Mouse (Mus musculus) T-helper 2 cell (primary cell): Measurements from ENCODE around the gene Olfr47.
"Not testable (repeated sequence)": the region's sequence is repeated elsewhere in the genome, so short reads cannot be mapped to it uniquely, and the experiment has no call there.

Source experiments
- in situ Hi-C: fragments of 300-600 bp; cut with MboI, MseI; formaldehyde crosslinking; loops from one replicate; pipeline ENCODE4 v1.15.1; 2025; ENCODE audit warnings: high pct_unique_total_duplicates

Gene Olfr47

GRCm38 (mm10) chr6:43231255-43231654 is at the start of gene Olfr47:
TSS of gene Olfr47 (plus strand) at chr6:43231529.
- in situ Hi-C loops: not testable (repeated sequence)

- in situ Hi-C loops: no loop called here
These were observed 40.3 kb upstream of the Olfr47 start for GRCm38 (mm10) chr6:43190986-43191385.

GRCm38 (mm10) chr6:43196781-43197180 is 34.5 kb upstream of the Olfr47 start, which contains the start of gene Olfr435:
TSS of gene Olfr435 (plus strand) at chr6:43197146.
- in situ Hi-C loops: no loop called here

GRCm38 (mm10) chr6:43198094-43198493 is 33.2 kb upstream of the Olfr47 start:
- in situ Hi-C loops: no loop called here

- in situ Hi-C loops: no loop called here
These were observed 28.5 kb upstream of the Olfr47 start for GRCm38 (mm10) chr6:43202786-43203185.

- in situ Hi-C loops: no loop called here
These were observed 26.0 kb upstream of the Olfr47 start for GRCm38 (mm10) chr6:43205355-43205754.

- in situ Hi-C loops: not testable (repeated sequence)
These were observed 18.5 kb upstream of the Olfr47 start, which contains the start of gene Olfr434 for GRCm38 (mm10) chr6:43212873-43213272. TSS of gene Olfr434 (plus strand) at chr6:43213021.

GRCm38 (mm10) chr6:43242061-43242460 is 10.7 kb downstream of the Olfr47 start:
- in situ Hi-C loops: loop anchor here (5.0 kb wide), 1 partner anchor 35 kb away; no protein-coding TSS in a partner anchor

GRCm38 (mm10) chr6:43247396-43247795 is 16.1 kb downstream of the Olfr47 start:
- in situ Hi-C loops: no loop called here

GRCm38 (mm10) chr6:43252994-43253393 is 21.7 kb downstream of the Olfr47 start:
- in situ Hi-C loops: no loop called here

- in situ Hi-C loops: no loop called here
These were observed 23.0 kb downstream of the Olfr47 start for GRCm38 (mm10) chr6:43254193-43254926.

GRCm38 (mm10) chr6:43260756-43261155 is 29.4 kb downstream of the Olfr47 start:
- in situ Hi-C loops: no loop called here

GRCm38 (mm10) chr6:43265363-43266041 is 34.2 kb downstream of the Olfr47 start, which contains the start of gene Arhgef5:
TSS of gene Arhgef5 (plus strand) at chr6:43265582.
- in situ Hi-C loops: no loop called here

- in situ Hi-C loops: no loop called here
These were observed 35.0 kb downstream of the Olfr47 start for GRCm38 (mm10) chr6:43266356-43266755.

GRCm38 (mm10) chr6:43272597-43272996 is 41.3 kb downstream of the Olfr47 start:
- in situ Hi-C loops: no loop called here

- in situ Hi-C loops: no loop called here
These were observed 42.8 kb downstream of the Olfr47 start for GRCm38 (mm10) chr6:43274123-43274522.

GRCm38 (mm10) chr6:43278247-43278646 is 46.9 kb downstream of the Olfr47 start:
- in situ Hi-C loops: loop anchor here (5.0 kb wide), 1 partner anchor 36 kb away; no protein-coding TSS in a partner anchor

GRCm38 (mm10) chr6:43280481-43280880 is 49.2 kb downstream of the Olfr47 start:
- in situ Hi-C loops: no loop called here
